Mouse (Mus musculus) embryonic facial prominence, embryonic 12.5 days (tissue): Measurements from ENCODE around the gene Asb7. TPM values are rescaled to one million over a fixed set of nuclear protein-coding genes. Genes with fewer than 3 reads are reported as not detected.

Experiments used
- ATAC-seq: fragments of 200-750 bp; cut with Nextera tagmentation; 2 replicates; pipeline ENCODE4 v1.8.0; 2017; ENCODE audit not compliant: insufficient number of reproducible peaks, insufficient read depth, low FRiP score, low TSS enrichment
- H3K27ac ChIP-seq: fragments of 300-500 bp; sonication (generic); 2 replicates; pipeline ENCODE4 v1.5.1; 2016; ENCODE audit warnings: mild to moderate bottlenecking
- H3K27me3 ChIP-seq: fragments of 300-500 bp; sonication (generic); 2 replicates; pipeline ENCODE4 v1.6.1; 2016; ENCODE audit warnings: mild to moderate bottlenecking, moderate library complexity
- H3K36me3 ChIP-seq: fragments of 300-500 bp; sonication (generic); 2 replicates; pipeline ENCODE4 v1.6.1; 2016; ENCODE audit warnings: mild to moderate bottlenecking
- H3K4me1 ChIP-seq: fragments of 300-500 bp; sonication (generic); 2 replicates; pipeline ENCODE4 v1.6.1; 2016
- H3K4me2 ChIP-seq: fragments of 300-500 bp; sonication (generic); replicated peaks from 2 replicates; pipeline ENCODE4 v1.6.1; 2016; ENCODE audit warnings: mild to moderate bottlenecking, moderate library complexity
- H3K4me3 ChIP-seq: fragments of 300-500 bp; sonication (generic); 2 replicates; pipeline ENCODE4 v1.5.1; 2016; ENCODE audit warnings: mild to moderate bottlenecking
- H3K9ac ChIP-seq: fragments of 300-500 bp; sonication (generic); 2 replicates; pipeline ENCODE4 v1.6.1; 2016; ENCODE audit warnings: mild to moderate bottlenecking, moderate library complexity
- H3K9me3 ChIP-seq: fragments of 300-500 bp; sonication (generic); 2 replicates; pipeline ENCODE4 v1.6.1; 2016; ENCODE audit warnings: mild to moderate bottlenecking, moderate library complexity
- WGBS: fragments of 180-500 bp; shearing (Covaris S2); methylation state at CpG from one replicate; pipeline ENCODE4 v1.1.7; 2016; 5-methylcytosine and 5-hydroxymethylcytosine counted together
- polyA plus RNA-seq: library from polyadenylated mRNA; unstranded; fragments of >200 nt; fragmentation: Nextera tagmentation; extraction: Ambion mirVana; gene quantifications from 2 replicates; pipeline ENCODE4 v1.2.1, GENCODE M21; 2016

Asb7 gene
- polyA plus RNA-seq, 1 experiment from 2014 or later = 18.8 TPM

DNA sequence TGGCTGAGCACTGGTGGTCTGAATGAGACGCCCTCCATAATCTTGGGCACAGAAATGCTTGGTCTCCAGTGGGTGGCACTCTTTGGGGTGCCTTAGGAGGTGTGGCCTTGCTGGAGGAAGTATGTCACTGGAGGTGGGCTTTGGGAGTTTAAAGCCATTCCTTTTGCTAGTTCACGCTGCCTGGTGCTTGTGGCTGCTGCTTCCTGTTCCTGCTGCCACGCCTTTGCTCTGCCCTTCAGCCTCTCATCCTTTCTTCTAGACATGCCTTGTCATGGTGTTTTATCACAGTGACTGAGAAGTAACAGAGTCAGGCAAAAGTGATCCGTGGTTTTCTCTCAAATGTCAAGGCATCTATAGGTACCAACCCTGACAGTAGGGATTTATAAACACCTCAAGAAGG is 37.2 kb downstream of the Asb7 start:
- 79% methylated on average over 4 of the region's 4 CpGs for WGBS
- H3K27me3 ChIP-seq = no peaks in the 10 kb centered on the region
- peaks cover 2% of the 10 kb centered on the region; the same call in 1 of the 2 replicates for H3K4me1 ChIP-seq
- no peak overlapping the region for H3K4me3 ChIP-seq
- no peak overlapping the region for H3K4me2 ChIP-seq
- no peak overlapping the region for H3K27ac ChIP-seq
- no peak for ATAC-seq
- no peak overlapping the region for H3K9ac ChIP-seq
- H3K9me3 ChIP-seq = no peaks in the 10 kb centered on the region
- peaks cover 39% of the 10 kb centered on the region for H3K36me3 ChIP-seq

DNA sequence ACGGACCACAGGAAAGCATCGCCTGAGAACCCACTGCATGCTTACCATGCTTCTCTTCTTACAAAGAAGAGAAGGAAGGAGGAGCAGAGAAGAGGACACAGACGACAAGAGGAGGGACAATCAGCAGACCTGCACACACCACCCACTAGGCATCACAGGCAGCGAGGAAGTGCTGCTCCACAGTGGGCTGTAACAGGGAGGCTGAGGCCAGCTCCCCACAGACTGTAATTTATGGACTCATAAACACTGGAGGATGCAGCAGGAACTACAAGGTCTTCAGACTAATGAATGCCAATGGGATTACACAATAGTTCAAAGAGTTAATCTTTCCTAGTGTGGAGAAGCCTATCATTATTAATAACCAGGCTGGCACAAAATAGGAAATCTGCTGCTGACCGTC is 38.5 kb downstream of the Asb7 start:
- Histone ChIP-seq H3K27ac (no peak overlapping the region), H3K9ac (no peak overlapping the region), H3K27me3 (no peaks in the 10 kb centered on the region), H3K36me3 (peaks cover 34% of the 10 kb centered on the region), H3K4me2 (no peak overlapping the region), H3K4me3 (no peak overlapping the region), H3K4me1 (peaks cover 2% of the 10 kb centered on the region; the same call in 1 of the 2 replicates), H3K9me3 (no peaks in the 10 kb centered on the region)
- ATAC-seq = no peak
- 80% methylated on average over 5 of the region's 5 CpGs for WGBS

- H3K4me3 ChIP-seq = no peak overlapping the region
- H3K9ac ChIP-seq = no peak overlapping the region
- no peak for ATAC-seq
- no peak overlapping the region for H3K27ac ChIP-seq
- peaks cover 2% of the 10 kb centered on the region; the same call in 1 of the 2 replicates for H3K4me1 ChIP-seq
- peaks cover 20% of the 10 kb centered on the region for H3K36me3 ChIP-seq
- H3K9me3 ChIP-seq = no peaks in the 10 kb centered on the region
- H3K27me3 ChIP-seq = no peaks in the 10 kb centered on the region
- WGBS = 88% methylated on average over 2 of the region's 2 CpGs
- H3K4me2 ChIP-seq = no peak overlapping the region
Measured at GRCm38 (mm10) chr7:66649181-66649580, 40.2 kb downstream of the Asb7 start.

DNA sequence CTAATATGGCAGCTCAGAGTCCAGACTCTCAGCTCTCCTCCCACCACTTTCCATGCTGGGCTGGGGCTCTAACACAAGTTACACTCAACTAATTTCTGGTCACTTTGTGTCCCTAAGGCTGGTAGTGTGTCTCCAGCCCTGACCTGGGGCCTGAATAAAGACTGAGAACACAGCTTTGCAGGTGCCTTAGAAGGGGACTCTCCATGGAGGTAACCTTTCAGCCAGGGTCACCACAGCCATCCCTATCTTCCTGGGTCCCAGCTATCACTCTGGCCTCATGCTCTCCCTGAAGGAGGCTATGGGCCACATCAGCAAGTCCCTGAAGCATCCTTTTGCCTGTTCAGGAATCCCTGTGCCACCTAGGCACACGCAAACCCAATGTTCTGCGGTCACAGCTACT is 43.7 kb downstream of the Asb7 start:
- no peak overlapping the region for H3K27ac ChIP-seq
- WGBS = 98% methylated on average over 2 of the region's 2 CpGs
- no peak overlapping the region for H3K9ac ChIP-seq
- H3K4me1 ChIP-seq = no peaks in the 10 kb centered on the region
- H3K36me3 ChIP-seq = peaks cover 23% of the 10 kb centered on the region
- no peak overlapping the region for H3K4me3 ChIP-seq
- H3K4me2 ChIP-seq = no peak overlapping the region
- ATAC-seq = no peak
- H3K27me3 ChIP-seq = no peaks in the 10 kb centered on the region
- no peaks in the 10 kb centered on the region for H3K9me3 ChIP-seq

GRCm38 (mm10) chr7:66633351-66633750 is 56.0 kb downstream of the Asb7 start:
- Histone ChIP-seq H3K36me3 (no peaks in the 10 kb centered on the region), H3K4me1 (no peaks in the 10 kb centered on the region), H3K9ac (no peak overlapping the region), H3K27ac (no peak overlapping the region), H3K27me3 (no peaks in the 10 kb centered on the region), H3K4me2 (no peak overlapping the region), H3K9me3 (no peaks in the 10 kb centered on the region), H3K4me3 (no peak overlapping the region)
- 74% methylated on average over 6 of the region's 6 CpGs for WGBS
- no peak for ATAC-seq

DNA sequence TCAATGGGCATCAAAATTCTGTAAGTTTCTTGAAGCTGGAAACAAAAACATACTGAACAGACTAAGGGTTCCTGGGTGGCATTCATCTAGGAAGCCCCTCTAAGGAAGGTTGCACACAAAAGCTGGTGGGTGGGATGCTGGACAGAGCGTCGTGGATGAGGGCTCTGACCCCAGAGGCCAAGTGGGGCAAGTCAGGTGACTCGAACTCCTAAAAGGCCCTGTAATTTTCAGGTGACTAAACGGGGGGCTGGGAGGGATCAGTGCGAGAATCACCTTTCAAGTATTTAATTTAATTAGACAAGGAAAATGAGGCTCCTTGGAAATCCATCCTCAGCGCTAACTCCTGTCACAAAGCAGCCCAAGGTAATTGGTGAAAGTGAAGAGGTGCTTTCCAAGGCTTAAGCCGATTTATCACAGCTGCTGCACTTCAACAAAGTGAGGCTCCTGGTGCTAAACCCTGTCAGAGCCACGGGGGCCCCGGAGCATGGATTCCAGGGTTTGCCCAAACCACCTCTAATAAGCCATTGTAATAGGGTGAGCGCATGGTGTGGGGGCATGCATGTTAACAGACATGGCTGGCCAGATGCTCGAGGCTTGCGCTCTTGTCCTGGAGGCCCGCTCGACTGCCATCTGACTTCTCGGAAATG is 59.1 kb downstream of the Asb7 start:
- Histone ChIP-seq H3K36me3 (no peaks in the 10 kb centered on the region), H3K9ac (no peak overlapping the region), H3K27me3 (no peaks in the 10 kb centered on the region), H3K9me3 (no peaks in the 10 kb centered on the region), H3K27ac (no peak overlapping the region), H3K4me3 (no peak overlapping the region), H3K4me1 (no peaks in the 10 kb centered on the region), H3K4me2 (no peak overlapping the region)
- WGBS = 47% methylated on average over 15 of the region's 15 CpGs
- ATAC-seq = peak; percentile 47; the same call in 1 of the 2 replicates

- H3K9ac ChIP-seq = no peak overlapping the region
- ATAC-seq = no peak
- H3K4me3 ChIP-seq = no peak overlapping the region
- no peaks in the 10 kb centered on the region for H3K27me3 ChIP-seq
- H3K9me3 ChIP-seq = no peaks in the 10 kb centered on the region
- no peaks in the 10 kb centered on the region for H3K4me1 ChIP-seq
- no peaks in the 10 kb centered on the region for H3K36me3 ChIP-seq
- WGBS = 71% methylated on average over 4 of the region's 4 CpGs
- H3K4me2 ChIP-seq = no peak overlapping the region
- H3K27ac ChIP-seq = no peak overlapping the region
Measured at GRCm38 (mm10) chr7:66629419-66629818, 60.0 kb downstream of the Asb7 start.

- 0 out of 2 replicates have a peak, but pooled peaks cover 5% of the 10 kb centered on the region for H3K4me1 ChIP-seq
Measured at GRCm38 (mm10) chr7:66623436-66623835, 66.0 kb downstream of the Asb7 start.

GRCm38 (mm10) chr7:66601846-66602245 is 87.5 kb downstream of the Asb7 start:
- Histone ChIP-seq H3K36me3 (no peaks in the 10 kb centered on the region), H3K9me3 (0 out of 2 replicates have a peak, but pooled peaks cover 4% of the 10 kb centered on the region), H3K9ac (no peak overlapping the region), H3K4me3 (no peak overlapping the region), H3K27me3 (no peaks in the 10 kb centered on the region), H3K4me1 (no peaks in the 10 kb centered on the region), H3K4me2 (no peak overlapping the region), H3K27ac (no peak overlapping the region)
- no peak for ATAC-seq

More at GRCm38 (mm10) chr7:66623436-66623835, 66.0 kb downstream of the Asb7 start:
- Histone ChIP-seq H3K9me3 (no peaks in the 10 kb centered on the region), H3K27me3 (no peaks in the 10 kb centered on the region), H3K4me2 (no peak overlapping the region), H3K27ac (no peak overlapping the region), H3K4me3 (no peak overlapping the region), H3K9ac (no peak overlapping the region), H3K36me3 (no peaks in the 10 kb centered on the region)
- 42% methylated on average over 3 of the region's 3 CpGs for WGBS
- ATAC-seq = no peak

- no peak overlapping the region for H3K27ac ChIP-seq
- 65% methylated on average over 12 of the region's 12 CpGs for WGBS
- no peak overlapping the region for H3K4me2 ChIP-seq
- no peaks in the 10 kb centered on the region for H3K27me3 ChIP-seq
- no peaks in the 10 kb centered on the region for H3K4me1 ChIP-seq
- H3K9ac ChIP-seq = no peak overlapping the region
- no peaks in the 10 kb centered on the region for H3K9me3 ChIP-seq
- no peak for ATAC-seq
- H3K36me3 ChIP-seq = no peaks in the 10 kb centered on the region
- no peak overlapping the region for H3K4me3 ChIP-seq
Measured at GRCm38 (mm10) chr7:66600622-66601610, 88.5 kb downstream of the Asb7 start.

DNA sequence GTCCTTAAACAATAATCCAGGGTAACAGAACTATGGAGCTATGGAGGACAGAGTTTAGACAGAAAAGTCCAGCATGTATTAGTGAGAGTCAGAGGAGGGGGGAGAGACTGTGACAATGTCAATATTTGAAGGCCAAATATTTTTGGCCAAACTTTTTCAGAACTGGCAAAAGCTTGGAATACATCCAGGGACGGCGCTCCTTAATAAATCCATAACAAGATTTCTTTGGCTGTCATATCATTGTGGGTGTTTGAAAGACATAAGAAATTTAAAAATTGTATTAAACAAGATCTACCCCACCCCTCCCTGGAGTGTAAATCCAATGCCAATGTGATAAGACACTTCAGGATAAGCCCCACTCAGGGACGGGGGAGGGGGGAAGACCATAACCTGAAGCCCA is 89.3 kb downstream of the Asb7 start:
- Histone ChIP-seq H3K4me3 (no peak overlapping the region), H3K27ac (no peak overlapping the region), H3K36me3 (no peaks in the 10 kb centered on the region), H3K4me1 (no peaks in the 10 kb centered on the region), H3K4me2 (no peak overlapping the region), H3K9ac (no peak overlapping the region), H3K27me3 (no peaks in the 10 kb centered on the region), H3K9me3 (no peaks in the 10 kb centered on the region)
- ATAC-seq = no peak
- WGBS = 92% methylated on average over 3 of the region's 3 CpGs

GRCm38 (mm10) chr7:66597900-66598299 is 91.5 kb downstream of the Asb7 start:
- H3K4me2 ChIP-seq = no peak overlapping the region
- no peaks in the 10 kb centered on the region for H3K4me1 ChIP-seq
- H3K9ac ChIP-seq = no peak overlapping the region
- ATAC-seq = no peak
- H3K36me3 ChIP-seq = no peaks in the 10 kb centered on the region
- WGBS = 93% methylated on average over 3 of the region's 3 CpGs
- H3K4me3 ChIP-seq = no peak overlapping the region
- no peak overlapping the region for H3K27ac ChIP-seq
- no peaks in the 10 kb centered on the region for H3K27me3 ChIP-seq
- no peaks in the 10 kb centered on the region for H3K9me3 ChIP-seq
